Mouse (Mus musculus): ENCODE data around the gene 2610528A11Rik.
"Not testable (repeated sequence)": the region's sequence is repeated elsewhere in the genome, so short reads cannot be mapped to it uniquely, and the experiment has no call there.

Gene 2610528A11Rik

DNA sequence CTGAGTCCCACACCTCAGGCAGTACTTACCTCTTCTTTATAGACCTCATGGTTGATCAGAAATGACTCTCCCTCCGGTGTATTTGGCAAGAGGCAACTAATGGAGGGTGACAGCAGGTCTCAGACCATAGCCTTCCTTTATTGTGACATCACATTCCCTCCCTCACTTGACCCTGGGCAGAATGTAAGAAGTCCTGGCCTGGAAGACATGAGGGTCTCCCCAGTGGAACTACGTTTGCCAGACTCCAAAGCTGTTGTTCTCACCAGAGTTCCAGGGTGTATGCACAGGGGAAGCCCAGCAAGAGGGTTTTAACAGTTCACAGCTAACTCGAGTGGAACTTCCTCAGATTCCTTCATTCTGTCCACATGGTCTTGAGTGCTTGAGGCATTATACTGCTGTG lies at the start of gene 2610528A11Rik:
Gene 2610528A11Rik (minus strand): TSS at position 101 of the 400 bp plus-strand sequence.
- no peak for DNase-seq (ENCODE audit: low read depth, low spot score)

DNA sequence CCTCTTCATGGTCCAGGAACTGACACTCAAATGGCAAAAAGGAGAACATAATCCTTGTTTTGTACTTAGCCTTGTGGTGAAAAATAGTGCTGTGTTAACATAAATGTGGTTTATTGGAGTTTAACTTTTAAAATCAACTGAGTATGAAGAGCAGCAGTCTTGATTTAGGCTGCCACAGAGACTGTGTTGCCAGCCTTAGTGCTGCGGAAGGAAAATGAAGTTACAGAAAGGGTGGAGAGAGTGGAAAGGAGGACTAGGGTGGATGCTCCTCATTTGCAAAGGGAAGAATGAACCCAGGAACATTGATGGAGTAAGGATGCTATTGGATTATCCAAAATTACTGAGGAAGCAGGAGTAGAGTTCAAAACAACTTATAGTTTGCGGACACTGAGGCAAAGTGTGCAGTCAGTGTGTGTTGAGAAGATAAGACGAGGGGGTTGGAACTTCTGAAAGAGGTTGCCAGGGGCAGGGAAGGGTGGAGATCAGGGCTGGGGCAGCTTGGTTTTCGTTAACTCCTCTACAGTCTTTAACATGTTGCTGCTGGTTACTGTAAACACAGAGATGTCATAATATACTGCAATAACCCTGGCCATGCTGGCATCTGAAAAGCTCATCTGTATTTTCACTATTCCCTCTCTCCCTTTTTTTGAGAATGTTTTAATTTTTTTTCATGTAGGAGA lies 49.6 kb upstream of the 2610528A11Rik start:
- no peak for DNase-seq (ENCODE audit: low read depth, low spot score)

DNA sequence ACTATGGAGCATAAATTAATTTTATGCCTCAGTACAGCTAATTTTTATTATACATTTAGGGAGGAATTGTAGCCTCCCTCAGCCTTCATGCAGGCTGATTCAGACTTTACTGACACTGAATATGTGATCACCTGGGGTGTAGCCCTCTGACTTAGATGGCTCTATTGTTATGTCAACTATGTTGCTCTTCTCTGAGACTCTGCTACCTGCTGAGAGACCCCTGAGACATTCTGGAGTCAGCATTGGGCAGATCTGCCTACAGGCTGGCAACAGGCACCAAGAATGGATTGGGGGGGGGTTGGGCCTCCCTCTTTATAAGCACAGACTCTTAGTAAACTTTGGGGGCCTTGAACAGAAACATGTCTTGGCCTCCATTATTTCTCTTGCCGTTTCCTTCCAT lies 40.6 kb upstream of the 2610528A11Rik start:
- no peak for DNase-seq (ENCODE audit: low read depth, low spot score)

DNA sequence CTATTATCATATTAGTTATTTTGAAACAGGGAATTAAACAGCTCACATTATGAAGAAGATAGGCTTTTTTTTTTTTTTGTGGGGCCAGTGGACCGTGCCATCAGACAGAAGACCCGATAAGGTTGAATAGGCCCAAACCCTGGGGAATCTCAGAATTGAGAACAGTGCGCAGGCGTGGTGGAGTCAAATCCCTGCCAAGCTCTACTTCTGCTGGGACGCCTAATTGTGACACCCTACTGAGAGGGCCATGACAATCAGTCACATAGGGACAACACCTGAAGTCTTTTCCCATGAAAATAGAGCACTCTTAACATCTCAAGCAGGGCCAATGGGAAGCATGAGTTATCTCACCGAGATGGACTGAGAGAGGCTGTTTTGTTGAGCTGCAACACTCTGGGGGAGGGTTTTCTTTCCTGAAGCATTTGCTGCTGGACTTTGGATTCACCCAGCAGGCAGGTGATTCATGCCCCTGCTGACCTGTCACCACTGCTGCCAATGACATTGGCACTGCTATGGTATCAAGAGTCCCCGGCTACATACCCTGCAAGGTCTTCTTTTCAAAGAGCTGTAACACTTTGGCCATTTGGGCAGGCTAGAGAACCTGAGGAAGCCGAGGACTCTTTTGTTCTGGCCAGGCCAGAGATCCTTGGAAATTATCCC lies 25.4 kb upstream of the 2610528A11Rik start:
- DNase-seq (ENCODE audit: low read depth, low spot score): no peak

DNA sequence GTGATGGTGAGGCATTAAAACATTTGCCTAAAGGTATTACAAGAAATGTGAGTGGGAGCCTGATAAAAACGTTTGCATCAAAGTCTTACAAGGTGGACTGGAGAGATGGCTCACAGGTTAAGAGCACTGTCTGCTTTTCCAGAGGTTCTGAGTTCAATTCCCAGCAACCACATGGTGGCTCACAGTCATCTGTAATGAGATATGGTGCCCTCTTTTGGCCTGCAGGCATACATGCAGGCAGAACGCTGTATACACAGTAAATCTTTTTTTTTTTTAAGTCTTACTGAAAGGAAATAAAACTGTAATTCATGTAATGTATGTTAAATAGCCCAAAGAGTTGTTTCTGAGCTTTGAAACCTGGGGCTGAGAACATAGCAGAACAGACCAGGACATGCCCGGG lies 23.8 kb upstream of the 2610528A11Rik start:
- DNase-seq (ENCODE audit: low read depth, low spot score): not testable (repeated sequence)

DNA sequence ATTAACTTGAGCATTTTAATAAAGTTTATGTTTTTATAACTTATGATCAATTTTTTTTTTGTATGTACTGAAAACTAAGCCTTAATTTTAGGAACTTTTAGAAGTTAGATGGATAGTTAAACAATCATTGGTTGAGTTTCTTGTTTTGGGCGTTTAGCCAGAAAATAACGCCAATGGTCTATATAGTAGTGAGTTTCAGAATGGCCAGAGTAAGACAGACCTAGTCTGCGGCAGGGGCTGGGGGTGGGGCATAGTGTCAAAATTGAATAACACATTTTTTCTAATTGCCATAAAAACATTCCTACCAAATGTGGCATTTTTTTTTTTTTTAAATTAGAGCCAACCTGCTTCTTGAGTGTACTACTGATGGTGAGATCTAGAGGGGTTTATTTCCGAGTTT lies 22.3 kb upstream of the 2610528A11Rik start:
- DNase-seq (ENCODE audit: low read depth, low spot score): no peak

DNA sequence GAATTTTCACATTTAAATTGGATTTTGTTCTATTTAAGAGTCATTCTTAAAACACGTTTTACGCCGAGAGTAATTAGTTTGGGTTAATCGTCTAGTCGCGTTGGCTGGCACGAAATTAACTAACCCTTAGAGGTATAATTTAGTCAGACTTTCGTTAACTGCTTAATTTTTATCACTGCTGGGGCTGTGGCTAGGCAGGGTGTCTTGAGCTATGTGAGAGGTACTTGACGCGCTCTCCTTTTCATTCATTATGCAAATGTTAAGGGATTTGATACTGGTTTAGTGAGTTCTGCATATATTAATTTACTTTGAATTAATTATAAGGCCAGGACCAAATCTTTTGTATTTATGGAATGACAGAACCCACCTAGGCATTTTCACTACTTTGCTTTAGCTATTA lies 21.8 kb upstream of the 2610528A11Rik start:
- DNase-seq (ENCODE audit: low read depth, low spot score): no peak

DNA sequence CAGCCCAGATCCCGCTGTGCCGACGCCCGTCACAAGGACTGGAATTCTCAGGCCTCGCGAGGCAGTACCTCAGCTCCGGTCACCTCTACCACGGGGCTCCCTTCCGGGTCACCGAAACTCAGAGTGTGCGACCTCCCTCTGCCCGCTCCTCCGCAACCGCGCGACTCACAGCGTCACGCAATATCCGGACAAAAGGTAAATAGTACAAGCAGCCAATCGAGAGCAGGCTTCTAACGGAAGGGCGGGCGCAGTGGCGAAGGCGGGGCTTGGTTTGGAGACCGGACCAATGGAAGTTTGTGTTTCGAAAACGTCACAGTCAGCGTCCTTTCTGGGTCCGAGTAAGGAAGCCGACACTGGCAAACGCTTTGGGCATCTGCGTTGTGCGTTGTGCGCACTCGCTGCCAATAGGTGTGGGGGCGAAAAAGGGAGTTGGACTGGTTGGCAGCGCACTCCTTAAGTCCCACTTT lies 21.3 kb upstream of the 2610528A11Rik start, which contains the start of gene Ghitm:
Gene Ghitm (minus strand): TSS at position 146 of the 467 bp plus-strand sequence.
- peak; percentile 100 for DNase-seq (ENCODE audit: low read depth, low spot score)

DNA sequence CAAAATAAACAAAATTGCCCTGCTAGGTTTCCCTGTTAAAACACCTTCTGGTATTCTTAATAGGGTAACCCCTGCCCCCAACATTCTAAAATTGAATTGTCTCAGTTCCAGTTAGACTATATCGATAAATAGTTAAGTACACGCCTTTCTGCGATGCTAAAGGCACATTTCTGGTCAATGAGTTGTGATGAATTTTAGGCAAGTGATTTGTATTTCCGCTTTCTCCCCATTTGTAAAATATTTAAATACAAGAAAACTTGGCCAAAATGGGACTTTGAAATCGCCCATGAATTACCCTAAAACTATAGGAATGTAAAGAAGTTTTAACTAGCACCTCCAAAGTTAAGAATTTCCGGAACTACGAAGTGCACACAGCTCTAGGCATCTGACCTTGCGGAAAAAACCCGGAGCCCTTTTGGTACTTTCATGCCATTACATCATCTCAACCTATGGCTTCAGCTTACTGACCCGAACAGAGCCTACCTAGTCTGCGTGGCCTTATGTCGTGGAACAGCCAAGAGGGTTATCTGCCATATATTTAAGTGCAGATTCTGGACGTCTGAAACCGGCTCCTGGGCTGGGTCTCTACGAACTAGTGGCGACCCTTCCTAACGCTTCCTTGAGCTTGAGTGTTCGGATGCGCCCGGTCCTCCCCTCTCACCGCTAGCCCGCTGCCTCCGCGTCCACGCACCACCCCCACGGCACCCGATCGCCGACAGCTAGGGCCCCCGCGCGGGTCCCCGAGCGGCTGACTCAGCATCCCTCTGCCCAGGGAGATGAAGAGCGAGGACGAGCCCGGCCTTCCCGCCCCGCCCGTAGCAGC lies 20.7 kb upstream of the 2610528A11Rik start:
- peak; percentile 38 for DNase-seq (ENCODE audit: low read depth, low spot score)

DNA sequence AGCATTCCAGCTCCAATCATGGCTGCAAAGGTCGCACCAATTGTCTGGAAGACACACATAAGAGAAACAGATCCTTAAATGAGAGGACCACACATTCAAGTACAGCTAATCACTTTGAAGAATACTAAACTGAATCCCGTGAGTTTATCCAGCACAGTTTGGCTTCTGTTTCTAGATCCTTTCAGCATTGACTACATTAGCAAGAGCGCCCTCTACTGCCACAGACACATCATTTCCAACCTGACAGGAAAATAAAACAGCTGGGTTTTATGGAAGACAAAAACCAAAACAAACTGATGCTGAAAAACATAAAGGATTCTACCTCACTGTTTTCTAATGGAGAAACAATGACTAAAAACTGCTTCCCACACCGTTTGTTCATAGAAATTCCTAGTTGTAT lies 13.8 kb upstream of the 2610528A11Rik start:
- peak; percentile 74 for DNase-seq (ENCODE audit: low read depth, low spot score)

DNA sequence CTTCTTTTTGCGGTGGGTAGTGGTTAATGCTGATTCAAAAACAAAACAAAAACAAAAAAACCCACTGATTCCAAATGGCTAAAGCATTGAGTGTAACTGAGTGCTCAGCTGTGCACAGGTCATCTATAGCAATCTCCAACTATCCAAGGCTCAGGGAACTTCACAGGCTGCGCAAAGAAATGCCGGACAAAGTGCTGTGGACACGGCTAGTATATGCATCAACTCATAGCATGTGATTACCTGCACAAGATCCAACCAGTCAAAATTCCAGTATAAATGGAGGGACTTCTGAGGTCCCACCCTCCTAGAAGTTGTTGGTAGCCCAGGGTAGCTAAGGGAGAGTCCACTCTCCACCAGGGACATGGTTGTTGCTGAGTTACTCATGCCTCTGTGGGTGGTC lies 5.4 kb upstream of the 2610528A11Rik start:
- no peak for DNase-seq (ENCODE audit: low read depth, low spot score)

DNA sequence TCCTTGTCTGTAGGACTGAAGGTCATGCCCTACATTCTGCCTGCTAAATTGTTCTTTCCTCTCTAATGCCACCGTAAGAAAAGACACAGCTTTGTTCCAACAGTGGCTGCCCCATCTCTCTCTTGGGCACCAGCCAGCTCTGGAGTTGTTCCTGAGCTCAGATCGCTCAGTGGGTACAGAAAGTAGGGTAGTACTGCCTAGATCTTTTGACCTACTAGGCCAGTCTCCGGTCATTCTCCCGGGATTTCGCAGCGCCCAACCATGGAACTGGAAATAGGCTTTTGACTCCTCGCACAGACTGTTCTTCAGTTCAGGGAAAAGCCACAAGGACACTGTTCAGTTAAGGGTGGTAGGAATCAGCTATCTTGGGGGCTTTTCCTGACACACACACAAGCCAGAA lies 891 bp downstream of the 2610528A11Rik start:
- DNase-seq (ENCODE audit: low read depth, low spot score): no peak

DNA sequence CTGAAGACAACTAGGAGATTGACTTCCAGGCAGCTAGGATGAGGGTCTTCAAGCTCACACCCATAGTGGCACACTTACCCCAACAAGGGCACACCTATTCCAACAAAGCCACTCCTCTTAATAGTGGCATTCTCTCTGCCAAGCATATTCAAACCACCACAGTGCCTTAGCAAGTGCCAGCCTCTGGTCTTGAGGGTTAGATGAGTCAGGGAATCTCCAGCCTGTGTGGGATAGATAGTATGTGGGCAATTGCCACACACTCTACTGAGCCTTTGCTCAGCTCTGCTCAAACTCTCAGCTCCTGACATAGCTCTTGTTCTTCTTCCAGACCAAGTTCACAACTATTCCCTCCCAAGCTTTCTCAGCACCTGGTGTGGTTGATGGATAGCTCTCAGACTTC lies 2.5 kb downstream of the 2610528A11Rik start:
- DNase-seq (ENCODE audit: low read depth, low spot score): no peak

DNA sequence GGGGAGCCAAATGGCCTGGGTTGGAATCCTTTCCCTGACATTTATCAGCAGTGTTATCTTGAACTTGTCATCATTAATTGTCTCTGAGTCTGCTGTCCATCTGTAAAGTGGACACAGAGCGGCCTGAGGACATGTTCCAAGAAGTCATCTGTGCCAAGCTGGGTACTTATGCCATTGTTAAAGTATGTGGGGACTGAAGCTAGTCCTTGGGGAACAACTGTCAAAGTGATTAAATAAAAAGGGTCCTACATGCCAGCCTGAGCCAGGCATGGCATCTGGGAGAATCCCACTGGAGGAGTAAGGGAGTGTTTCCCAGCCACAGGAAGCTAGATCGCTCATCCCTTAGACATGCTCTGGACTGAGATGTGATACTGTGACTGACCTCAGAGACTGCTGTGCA lies 3.4 kb downstream of the 2610528A11Rik start:
- no peak for DNase-seq (ENCODE audit: low read depth, low spot score)

DNA sequence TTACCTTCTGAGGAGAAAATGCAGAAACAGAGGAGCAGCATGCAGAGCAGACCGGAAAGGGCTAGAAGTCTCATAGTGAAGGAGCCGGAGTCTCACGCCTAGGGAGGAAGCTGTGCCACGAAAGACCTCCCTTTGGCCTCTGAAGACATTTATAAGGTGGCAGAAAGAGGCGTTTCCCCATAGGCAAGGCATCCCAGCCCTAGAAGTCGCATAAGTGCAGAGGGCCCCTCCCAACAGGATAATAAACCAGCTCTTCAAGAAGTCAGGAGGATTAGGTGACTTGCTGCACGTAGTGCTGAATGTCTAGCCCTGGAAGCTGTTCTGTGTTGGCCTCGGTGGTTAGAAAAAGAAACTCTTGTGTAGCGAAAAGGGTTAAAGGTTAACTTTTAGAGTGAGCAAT lies 3.8 kb downstream of the 2610528A11Rik start:
- DNase-seq (ENCODE audit: low read depth, low spot score): no peak

DNA sequence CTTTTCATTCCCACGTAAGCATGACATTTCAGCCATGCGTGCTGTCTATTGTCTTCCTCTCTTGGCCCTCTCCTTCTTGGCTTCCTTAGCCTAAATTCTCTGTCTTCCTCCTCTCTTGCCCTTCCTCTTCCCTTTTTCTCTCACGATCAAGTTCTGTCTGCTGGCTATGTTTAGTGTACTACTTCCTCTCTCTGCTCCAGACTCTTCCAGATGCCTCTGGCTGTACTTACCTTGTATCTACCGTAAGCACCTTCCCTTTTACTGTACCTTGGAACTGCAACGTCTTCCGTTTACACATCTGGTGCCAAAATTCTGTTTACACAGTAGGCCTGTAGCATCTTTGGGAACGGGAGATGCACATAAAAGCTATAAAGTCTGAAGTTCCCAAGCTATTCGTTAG lies 4.4 kb downstream of the 2610528A11Rik start:
- DNase-seq (ENCODE audit: low read depth, low spot score): no peak

DNA sequence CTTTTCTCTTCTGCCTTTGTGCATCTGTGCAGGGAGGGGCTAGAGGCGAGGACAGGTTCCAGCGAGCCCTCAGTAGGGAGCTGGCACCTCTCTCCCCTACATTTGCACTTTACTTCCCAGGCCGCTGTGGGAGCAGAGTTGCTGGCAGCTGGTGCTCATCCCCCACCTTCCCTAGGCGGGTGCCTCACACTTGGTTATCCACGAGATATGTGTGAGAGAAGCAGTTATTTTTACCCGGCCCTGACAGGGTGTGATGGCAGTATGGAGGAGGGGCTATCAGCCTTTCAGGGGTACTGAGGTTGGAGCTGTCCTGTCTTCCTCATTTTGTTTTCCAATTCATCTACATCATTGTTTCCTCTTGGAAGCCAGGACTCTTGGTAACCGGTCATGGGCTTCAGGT lies 8.0 kb downstream of the 2610528A11Rik start:
- DNase-seq (ENCODE audit: low read depth, low spot score): peak; percentile 36

DNA sequence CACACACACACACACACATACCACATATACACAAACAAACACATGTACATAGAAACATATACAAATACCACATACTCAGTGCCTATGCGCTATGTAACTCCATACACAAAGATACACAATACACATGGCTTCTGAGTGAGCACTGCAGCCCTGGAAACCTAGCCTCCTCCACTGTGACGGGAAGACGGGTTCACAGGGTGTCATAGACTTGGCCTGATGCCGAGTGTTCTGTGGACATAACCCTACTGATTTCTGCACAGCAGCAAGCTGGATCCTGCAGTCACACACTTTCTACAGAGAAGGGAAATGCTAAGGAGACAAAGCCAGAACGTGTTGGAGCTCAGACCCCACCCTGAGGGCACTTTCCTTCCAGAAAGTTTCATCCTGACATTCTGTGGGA lies 9.1 kb downstream of the 2610528A11Rik start:
- DNase-seq (ENCODE audit: low read depth, low spot score): no peak

DNA sequence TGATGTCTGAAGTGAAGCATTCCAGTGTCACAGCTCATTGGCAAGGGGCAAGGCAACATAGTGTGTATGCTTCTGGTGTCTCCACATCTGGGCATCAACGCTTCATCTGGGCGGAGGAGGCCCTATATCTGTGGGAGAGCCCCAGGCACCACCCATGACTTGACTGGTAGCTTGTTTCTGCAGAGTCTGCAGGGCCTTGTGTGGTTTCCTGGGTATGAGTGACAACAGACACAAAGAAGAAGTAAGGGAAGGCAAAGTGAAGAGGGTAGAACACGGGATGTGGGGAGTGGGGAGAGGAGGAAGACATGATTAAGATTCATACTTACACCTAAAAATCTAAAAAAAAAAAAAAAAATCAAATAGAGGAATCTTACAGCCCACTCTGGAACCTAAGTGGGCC lies 11.3 kb downstream of the 2610528A11Rik start:
- DNase-seq (ENCODE audit: low read depth, low spot score): no peak

DNA sequence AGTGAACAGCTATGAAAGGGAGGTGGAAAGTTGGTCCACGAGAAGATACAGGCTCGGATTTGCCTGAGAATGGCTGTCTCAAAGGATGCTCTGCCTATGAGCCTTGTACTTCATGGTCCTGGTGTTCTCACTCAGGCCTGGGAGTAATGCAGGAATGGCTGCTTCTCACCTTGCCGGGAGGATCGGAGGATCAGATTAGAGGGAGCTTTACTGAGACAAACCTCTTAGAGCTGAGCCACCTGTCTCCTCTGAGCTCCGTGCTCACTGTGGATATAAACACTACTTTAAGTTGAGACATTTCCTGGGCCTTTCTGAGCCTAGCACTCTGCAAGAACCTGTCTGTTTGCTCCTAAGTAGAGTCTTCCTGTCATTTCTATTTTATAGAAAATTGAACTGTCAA lies 12.3 kb downstream of the 2610528A11Rik start:
- no peak for DNase-seq (ENCODE audit: low read depth, low spot score)

DNA sequence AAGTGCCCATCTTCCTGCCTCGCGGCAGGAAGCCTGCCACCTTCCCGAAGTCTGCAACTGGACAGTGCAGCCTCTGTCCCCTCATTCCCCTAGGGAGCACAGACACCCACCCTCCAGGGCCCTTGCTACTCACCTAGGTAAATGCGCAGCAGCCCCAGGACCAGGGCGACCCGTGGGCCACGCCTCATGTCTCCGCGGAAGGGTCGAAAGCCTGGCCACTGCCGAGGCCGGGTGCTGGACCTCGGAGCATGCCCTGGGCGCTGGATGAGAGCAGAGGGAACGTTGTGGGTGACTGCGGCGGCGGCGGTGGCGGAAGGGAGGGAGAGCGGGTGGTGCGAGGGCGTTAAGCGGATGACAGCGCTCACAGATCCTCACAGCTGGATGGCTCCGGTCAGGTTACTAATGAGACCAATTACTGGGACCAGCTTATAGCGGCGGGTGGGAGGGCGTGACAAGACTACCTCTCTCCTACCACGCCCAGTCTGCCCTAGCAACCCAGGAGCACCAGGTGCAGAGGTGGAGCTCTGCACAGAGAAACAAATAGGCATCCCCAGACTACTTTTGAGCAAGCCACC lies 15.8 kb downstream of the 2610528A11Rik start, which contains the start of gene Cdhr1:
Gene Cdhr1 (minus strand): TSS at position 392 of the 575 bp plus-strand sequence.
- peak; percentile 20 for DNase-seq (ENCODE audit: low read depth, low spot score)

DNA sequence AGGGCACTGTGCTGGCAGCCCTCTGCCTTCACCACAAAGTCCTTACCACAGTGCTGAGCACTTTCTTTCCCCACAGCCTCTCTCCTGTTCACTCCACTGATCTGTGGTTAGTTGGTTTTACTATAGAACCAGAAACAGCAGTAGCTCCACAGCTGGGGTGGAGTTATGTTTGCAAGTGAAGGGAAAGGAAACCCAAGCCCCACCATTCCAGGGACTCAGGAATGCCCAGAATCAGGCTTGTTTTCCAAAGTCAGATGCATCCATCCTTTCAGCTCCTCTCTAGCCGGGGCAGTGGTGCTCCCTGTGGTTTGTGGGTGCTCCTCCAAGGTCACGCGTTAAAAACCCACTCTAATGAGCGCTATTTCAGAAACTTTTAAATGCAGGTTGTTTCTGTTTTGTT lies 18.3 kb downstream of the 2610528A11Rik start:
- DNase-seq (ENCODE audit: low read depth, low spot score): no peak

Measured in brain, adult 2 months (tissue).